Mouse (Mus musculus) liver, embryonic 12.5 days (tissue): ENCODE measurements around the gene L2hgdh. TPM values are rescaled to one million over a fixed set of nuclear protein-coding genes. Genes with fewer than 3 reads are reported as not detected.
A peak's percentile ranks its signal among the peaks of the same experiment; 100 is the strongest.

ENCODE experiments used
- ATAC-seq: fragments of 200-750 bp; cut with Nextera tagmentation; 2 replicates; pipeline ENCODE4 v1.8.0; 2017; ENCODE audit warnings: moderate number of reproducible peaks, mild to moderate bottlenecking, moderate library complexity
- H3K27ac ChIP-seq: fragments of 300-500 bp; sonication (generic); 2 replicates; pipeline ENCODE4 v1.5.1; 2016; ENCODE audit warnings: mild to moderate bottlenecking
- H3K27me3 ChIP-seq: fragments of 300-500 bp; sonication (generic); replicated peaks from 2 replicates; pipeline ENCODE4 v1.6.1; 2016; ENCODE audit warnings: mild to moderate bottlenecking, moderate library complexity
- H3K36me3 ChIP-seq: fragments of 300-500 bp; sonication (generic); 2 replicates; pipeline ENCODE4 v1.6.1; 2016; ENCODE audit warnings: mild to moderate bottlenecking, moderate library complexity
- H3K4me1 ChIP-seq: fragments of 300-500 bp; sonication (generic); 2 replicates; pipeline ENCODE4 v1.6.1; 2016
- H3K4me2 ChIP-seq: fragments of 300-500 bp; sonication (generic); 2 replicates; pipeline ENCODE4 v1.6.1; 2016; ENCODE audit warnings: mild to moderate bottlenecking, moderate library complexity
- H3K4me3 ChIP-seq: fragments of 300-500 bp; sonication (generic); 2 replicates; pipeline ENCODE4 v1.5.1; 2016; ENCODE audit warnings: mild to moderate bottlenecking, moderate library complexity
- H3K9ac ChIP-seq: fragments of 300-500 bp; sonication (generic); 2 replicates; pipeline ENCODE4 v1.6.1; 2016; ENCODE audit warnings: mild to moderate bottlenecking, moderate library complexity
- H3K9me3 ChIP-seq: fragments of 300-500 bp; sonication (generic); replicated peaks from 2 replicates; pipeline ENCODE4 v1.6.1; 2016; ENCODE audit warnings: mild to moderate bottlenecking, moderate library complexity
- WGBS: fragments of 180-500 bp; shearing (Covaris S2); methylation state at CpG from one replicate; pipeline ENCODE4 v1.1.7; 2016; ENCODE audit not compliant: insufficient replicate concordance; 5-methylcytosine and 5-hydroxymethylcytosine counted together
- polyA plus RNA-seq: library from polyadenylated mRNA; unstranded; fragments of >200 nt; fragmentation: Nextera tagmentation; extraction: Ambion mirVana; gene quantifications from 2 replicates; pipeline ENCODE4 v1.2.1, GENCODE M21; 2016

L2hgdh gene
- polyA plus RNA-seq, 1 experiment from 2014 or later = 20.6 TPM

DNA sequence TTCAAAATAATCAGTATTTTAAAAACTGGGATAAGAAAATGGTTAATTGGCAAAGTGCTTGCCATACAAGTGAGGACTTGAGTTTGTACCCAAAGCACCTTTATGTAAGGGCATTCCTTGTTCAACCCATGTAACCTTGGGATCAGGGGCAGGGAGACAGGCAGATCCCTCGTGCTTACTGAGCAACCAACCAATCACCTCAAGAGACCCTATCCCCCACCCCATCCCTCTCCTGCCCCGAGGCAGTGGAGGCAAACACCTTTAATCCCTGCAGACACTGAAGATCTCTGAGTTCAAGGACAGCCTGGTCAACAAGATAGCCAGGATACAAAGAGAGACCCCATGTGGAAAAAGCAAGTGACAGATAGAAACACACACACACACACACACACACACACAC is 1.3 kb downstream of the L2hgdh start:
- peak overlapping the region; percentile 83 for H3K9ac ChIP-seq
- peaks cover 18% of the 10 kb centered on the region for H3K9me3 ChIP-seq
- H3K36me3 ChIP-seq = peaks cover 39% of the 10 kb centered on the region
- no peak for ATAC-seq
- peaks cover 36% of the 10 kb centered on the region for H3K4me1 ChIP-seq
- peak overlapping the region; percentile 80 for H3K4me3 ChIP-seq
- WGBS = 56% methylated on average over 2 of the region's 2 CpGs
- no peak overlapping the region; the same call in 1 of the 2 replicates for H3K27ac ChIP-seq
- no peaks in the 10 kb centered on the region for H3K27me3 ChIP-seq
- peak overlapping the region; percentile 97 for H3K4me2 ChIP-seq

DNA sequence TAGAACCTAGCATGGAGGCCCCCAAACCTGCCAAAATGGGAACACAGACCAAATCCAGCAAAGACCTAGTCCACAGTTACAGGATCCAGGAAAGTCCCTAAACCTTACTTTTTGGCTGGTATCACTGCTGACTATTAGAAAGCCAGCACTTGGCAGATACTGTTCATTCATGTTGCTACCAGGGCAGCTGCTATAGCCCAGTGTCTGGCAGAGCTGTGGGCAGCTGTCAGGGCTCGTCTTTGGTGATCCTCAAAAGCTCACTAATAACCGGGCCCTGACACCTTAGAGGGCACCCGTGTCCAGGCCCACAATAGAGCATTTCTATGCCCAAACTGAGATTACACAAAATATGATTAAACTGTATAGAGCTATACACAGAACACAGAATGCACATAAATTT is 1.8 kb downstream of the L2hgdh start:
- 68% methylated on average over 3 of the region's 3 CpGs for WGBS
- Histone ChIP-seq H3K4me2 (no peak overlapping the region; the same call in 1 of the 2 replicates), H3K9ac (no peak overlapping the region; the same call in 1 of the 2 replicates), H3K9me3 (peaks cover 21% of the 10 kb centered on the region), H3K36me3 (peaks cover 44% of the 10 kb centered on the region), H3K4me1 (peaks cover 36% of the 10 kb centered on the region), H3K27me3 (no peaks in the 10 kb centered on the region), H3K4me3 (no peak overlapping the region), H3K27ac (no peak overlapping the region)
- no peak for ATAC-seq

DNA sequence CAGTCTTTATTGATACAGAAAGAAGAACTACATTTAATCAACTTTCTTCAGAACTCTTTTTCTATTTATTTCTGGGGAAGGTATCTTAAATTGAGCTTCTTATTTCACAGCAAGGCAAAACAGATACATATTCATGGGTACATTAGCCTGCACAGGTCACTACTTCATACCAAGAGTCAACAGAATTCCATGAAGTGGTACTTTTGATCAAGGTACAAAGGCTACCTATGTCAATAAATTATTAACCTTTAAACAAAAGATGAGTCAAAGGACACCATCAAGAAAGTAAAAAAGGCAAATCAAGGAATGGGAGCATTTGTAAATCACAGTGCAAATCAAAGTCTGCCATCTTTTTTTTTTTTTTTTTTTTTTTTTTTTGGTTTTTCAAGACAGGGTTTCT is 11.0 kb downstream of the L2hgdh start:
- Histone ChIP-seq H3K27ac (no peak overlapping the region), H3K9me3 (peaks cover 6% of the 10 kb centered on the region), H3K27me3 (no peaks in the 10 kb centered on the region), H3K36me3 (peaks cover 52% of the 10 kb centered on the region), H3K9ac (no peak overlapping the region), H3K4me2 (no peak overlapping the region), H3K4me3 (no peak overlapping the region), H3K4me1 (no peaks in the 10 kb centered on the region)
- ATAC-seq = no peak

DNA sequence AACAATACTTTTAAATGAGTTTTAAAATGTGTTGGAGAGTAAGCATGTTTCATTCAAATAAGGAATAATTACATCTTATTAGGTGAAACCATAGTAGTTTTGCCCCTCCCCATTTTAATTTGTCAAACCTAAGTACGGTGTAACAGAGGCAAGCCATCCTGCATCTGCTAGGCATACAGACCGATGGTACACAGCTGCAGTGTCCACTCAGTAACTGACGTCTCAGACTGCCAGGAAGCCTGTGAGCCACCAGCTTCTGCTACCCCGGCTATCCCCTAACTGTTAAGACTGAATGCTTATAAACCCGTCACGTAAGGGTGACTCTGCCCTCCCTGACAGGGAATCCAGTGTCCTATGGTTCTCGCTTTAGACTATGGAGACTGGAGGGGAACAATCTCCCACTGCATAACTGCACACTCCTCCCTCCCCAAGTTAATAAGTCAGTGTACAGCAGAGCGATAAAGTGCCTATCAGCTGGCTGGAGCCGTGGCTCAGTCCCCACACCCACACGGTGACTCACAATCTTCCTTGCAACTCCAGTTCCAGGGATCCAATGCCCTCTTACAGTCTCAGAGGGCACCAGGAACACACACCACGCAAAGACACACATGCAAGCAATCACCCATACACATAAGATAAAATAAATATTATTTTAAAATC is 19.7 kb downstream of the L2hgdh start:
- no peak overlapping the region for H3K4me3 ChIP-seq
- H3K4me2 ChIP-seq = no peak overlapping the region
- 65% methylated on average over 11 of the region's 11 CpGs for WGBS
- peak overlapping the region; percentile 45; the same call in 1 of the 2 replicates for H3K27ac ChIP-seq
- H3K9ac ChIP-seq = no peak overlapping the region
- peaks cover 7% of the 10 kb centered on the region for H3K4me1 ChIP-seq
- no peaks in the 10 kb centered on the region for H3K9me3 ChIP-seq
- H3K36me3 ChIP-seq = peaks cover 49% of the 10 kb centered on the region
- H3K27me3 ChIP-seq = no peaks in the 10 kb centered on the region
- peak; percentile 93 for ATAC-seq

DNA sequence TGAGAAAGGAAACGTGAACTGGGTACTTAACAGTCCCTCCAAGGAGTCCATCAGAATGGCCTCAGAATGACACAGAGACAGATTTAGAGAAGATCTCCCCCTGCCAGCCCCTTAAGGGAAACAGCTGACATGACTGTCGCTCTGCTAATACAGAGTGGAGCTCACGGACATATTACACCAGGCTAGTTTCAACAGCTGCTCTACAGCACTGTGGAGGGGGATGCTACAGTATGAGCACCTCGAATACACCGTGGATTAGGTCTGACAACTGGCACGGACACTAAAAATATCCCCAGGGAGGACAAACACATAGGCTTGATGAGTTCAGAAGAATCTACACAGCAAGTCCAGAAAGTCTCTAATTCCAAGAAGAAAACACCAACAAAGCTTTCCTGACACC is 26.3 kb downstream of the L2hgdh start:
- no peaks in the 10 kb centered on the region for H3K4me1 ChIP-seq
- no peak for ATAC-seq
- WGBS = 77% methylated on average over 6 of the region's 6 CpGs

DNA sequence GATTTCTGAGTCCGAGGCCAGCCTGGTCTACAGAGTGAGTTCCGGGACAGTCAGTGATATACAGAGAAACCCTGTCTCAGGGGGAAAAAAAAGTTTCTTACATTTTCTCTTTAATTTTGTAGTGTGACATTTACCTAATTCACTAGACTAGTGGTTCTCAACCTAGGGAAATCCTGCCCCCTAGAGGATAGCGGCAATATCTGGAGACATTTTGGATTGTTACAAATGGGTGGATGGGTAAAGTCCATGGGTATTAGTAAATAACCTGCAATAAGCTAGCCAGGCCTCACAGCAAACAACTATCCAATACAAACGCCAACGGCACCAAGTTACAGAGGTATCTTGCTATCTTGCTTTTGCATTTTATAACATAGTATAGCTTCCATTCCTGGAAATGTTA is 27.9 kb downstream of the L2hgdh start:
- no peaks in the 10 kb centered on the region for H3K27me3 ChIP-seq
- no peak overlapping the region for H3K4me3 ChIP-seq
- H3K27ac ChIP-seq = no peak overlapping the region
- WGBS = 66% methylated on average over 5 of the region's 5 CpGs
- no peak overlapping the region for H3K4me2 ChIP-seq
- H3K9ac ChIP-seq = no peak overlapping the region
- H3K4me1 ChIP-seq = no peaks in the 10 kb centered on the region
- no peak for ATAC-seq
- no peaks in the 10 kb centered on the region for H3K9me3 ChIP-seq
- H3K36me3 ChIP-seq = peaks cover 55% of the 10 kb centered on the region

More for the DNA sequence above, 26.3 kb downstream of the L2hgdh start:
- H3K4me3 ChIP-seq = no peak overlapping the region
- H3K4me2 ChIP-seq = no peak overlapping the region
- no peak overlapping the region for H3K27ac ChIP-seq
- no peaks in the 10 kb centered on the region for H3K27me3 ChIP-seq
- no peaks in the 10 kb centered on the region for H3K9me3 ChIP-seq
- H3K36me3 ChIP-seq = peaks cover 52% of the 10 kb centered on the region
- H3K9ac ChIP-seq = no peak overlapping the region

DNA sequence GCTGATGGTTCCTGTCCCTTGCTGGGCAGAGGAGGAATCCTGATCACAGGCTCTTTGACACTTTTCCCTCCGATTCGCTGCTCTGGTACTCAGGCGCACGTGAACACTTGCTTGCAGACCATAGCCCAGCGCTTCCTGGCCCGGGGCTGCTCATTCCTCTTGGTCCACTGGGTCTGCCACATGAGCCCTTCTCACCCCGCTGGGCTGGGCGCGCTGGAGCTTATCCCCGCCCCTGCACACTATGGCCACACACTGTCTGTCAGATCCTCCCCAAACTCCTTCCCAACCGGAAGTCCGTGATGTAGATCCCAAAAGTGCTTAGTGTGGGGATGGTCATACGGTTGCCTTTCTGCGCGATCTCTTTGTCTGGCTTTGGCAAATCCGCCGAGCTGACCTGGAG is 31.2 kb downstream of the L2hgdh start:
- Histone ChIP-seq H3K9me3 (no peaks in the 10 kb centered on the region), H3K36me3 (peaks cover 39% of the 10 kb centered on the region), H3K27ac (no peak overlapping the region), H3K4me3 (no peak overlapping the region), H3K9ac (no peak overlapping the region), H3K4me1 (no peaks in the 10 kb centered on the region), H3K4me2 (no peak overlapping the region), H3K27me3 (no peaks in the 10 kb centered on the region)
- ATAC-seq = no peak
- 88% methylated on average over 17 of the region's 17 CpGs for WGBS

DNA sequence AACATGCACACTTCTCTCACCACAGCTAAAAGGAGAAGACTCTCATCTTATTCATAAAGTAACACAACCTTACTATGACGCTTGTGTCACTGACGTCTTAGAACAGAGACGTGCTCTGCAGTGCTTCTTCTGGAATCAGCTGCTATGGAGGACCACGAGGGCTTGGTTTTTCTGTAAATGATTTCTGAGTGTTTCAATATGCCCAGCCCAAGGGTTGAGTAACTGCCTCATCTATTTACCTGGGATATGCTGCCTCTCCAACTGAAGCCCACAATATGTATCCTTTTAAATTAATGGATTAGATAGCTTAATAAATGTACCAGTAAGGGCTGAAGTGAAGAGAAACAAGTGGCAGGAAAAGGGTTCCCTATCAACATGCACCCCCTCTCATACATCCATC is 34.0 kb downstream of the L2hgdh start:
- Histone ChIP-seq H3K4me3 (no peak overlapping the region), H3K4me1 (no peaks in the 10 kb centered on the region), H3K4me2 (no peak overlapping the region), H3K27ac (no peak overlapping the region), H3K9ac (no peak overlapping the region), H3K9me3 (no peaks in the 10 kb centered on the region), H3K36me3 (peaks cover 31% of the 10 kb centered on the region), H3K27me3 (no peaks in the 10 kb centered on the region)
- 82% methylated on average over 4 of the region's 4 CpGs for WGBS
- ATAC-seq = no peak

DNA sequence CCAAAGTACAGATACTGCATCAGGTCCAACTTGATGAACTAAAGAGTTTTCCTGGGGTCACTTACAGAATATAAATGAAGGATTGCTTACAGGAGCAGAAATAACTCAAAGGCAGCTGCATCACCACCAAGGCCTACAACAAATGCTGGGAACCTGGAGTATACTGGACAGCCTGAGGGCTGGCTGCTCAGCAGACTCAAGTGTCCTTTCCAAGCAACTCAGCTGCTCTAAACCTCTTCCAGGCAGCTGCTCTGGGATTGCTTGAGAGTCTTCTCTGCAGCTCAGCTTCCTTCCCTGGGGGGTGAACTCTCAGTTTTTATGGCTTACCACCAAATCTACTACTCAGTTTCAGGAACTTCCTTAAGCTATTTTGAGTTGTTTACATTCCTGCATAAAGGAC is 35.6 kb downstream of the L2hgdh start:
- peaks cover 25% of the 10 kb centered on the region for H3K36me3 ChIP-seq
- H3K27me3 ChIP-seq = no peaks in the 10 kb centered on the region
- ATAC-seq = no peak
- H3K4me1 ChIP-seq = no peaks in the 10 kb centered on the region
- no peaks in the 10 kb centered on the region for H3K9me3 ChIP-seq
- no peak overlapping the region for H3K4me2 ChIP-seq
- no peak overlapping the region for H3K27ac ChIP-seq
- no peak overlapping the region for H3K4me3 ChIP-seq
- H3K9ac ChIP-seq = no peak overlapping the region

DNA sequence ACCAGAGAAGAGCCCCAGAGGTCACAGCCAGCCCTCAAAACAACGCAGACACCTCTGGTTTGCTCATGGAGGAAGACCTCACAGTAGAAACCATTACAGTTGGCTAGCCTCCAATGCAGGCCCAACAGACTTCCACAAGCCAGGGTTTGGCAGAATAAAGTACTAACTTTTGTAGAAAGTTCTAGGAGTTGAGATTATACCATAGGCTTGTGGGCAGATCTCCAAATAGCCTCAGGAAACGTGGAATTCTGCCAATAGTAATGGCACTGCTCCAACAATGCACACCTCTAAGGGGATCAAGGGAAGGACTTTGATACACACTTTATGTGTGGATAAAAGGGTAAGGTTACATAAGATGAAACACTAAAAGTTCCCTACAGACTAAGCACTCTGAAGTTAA is 36.3 kb downstream of the L2hgdh start:
- Histone ChIP-seq H3K4me1 (peaks cover 7% of the 10 kb centered on the region), H3K9me3 (no peaks in the 10 kb centered on the region), H3K36me3 (peaks cover 20% of the 10 kb centered on the region), H3K4me2 (no peak overlapping the region), H3K4me3 (no peak overlapping the region), H3K27me3 (no peaks in the 10 kb centered on the region), H3K27ac (no peak overlapping the region), H3K9ac (no peak overlapping the region)
- WGBS = 76% methylated on average over 2 of the region's 2 CpGs
- ATAC-seq = no peak

DNA sequence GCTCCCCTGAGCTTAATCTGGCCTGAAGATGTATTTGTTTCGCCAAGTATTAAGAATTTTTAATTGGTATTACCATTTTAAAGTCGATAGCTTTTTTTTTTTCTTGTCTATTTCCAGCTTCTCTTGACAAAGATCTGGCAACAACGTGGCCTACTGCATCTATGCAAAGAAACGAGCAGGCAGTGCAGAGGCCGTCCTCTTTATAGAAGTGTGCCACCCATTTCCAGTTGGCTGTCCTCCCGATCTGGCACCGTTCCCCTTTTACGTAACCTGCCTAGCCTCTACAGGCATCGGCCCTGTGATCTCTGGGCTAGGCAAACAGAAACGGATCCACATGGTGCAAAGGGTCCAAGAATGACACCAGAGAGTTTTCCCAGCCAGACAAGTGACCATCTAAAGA is 41.1 kb downstream of the L2hgdh start:
- no peak for ATAC-seq
- Histone ChIP-seq H3K27ac (peak overlapping the region; percentile 48; the same call in 1 of the 2 replicates), H3K9ac (peak overlapping the region; percentile 56)

DNA sequence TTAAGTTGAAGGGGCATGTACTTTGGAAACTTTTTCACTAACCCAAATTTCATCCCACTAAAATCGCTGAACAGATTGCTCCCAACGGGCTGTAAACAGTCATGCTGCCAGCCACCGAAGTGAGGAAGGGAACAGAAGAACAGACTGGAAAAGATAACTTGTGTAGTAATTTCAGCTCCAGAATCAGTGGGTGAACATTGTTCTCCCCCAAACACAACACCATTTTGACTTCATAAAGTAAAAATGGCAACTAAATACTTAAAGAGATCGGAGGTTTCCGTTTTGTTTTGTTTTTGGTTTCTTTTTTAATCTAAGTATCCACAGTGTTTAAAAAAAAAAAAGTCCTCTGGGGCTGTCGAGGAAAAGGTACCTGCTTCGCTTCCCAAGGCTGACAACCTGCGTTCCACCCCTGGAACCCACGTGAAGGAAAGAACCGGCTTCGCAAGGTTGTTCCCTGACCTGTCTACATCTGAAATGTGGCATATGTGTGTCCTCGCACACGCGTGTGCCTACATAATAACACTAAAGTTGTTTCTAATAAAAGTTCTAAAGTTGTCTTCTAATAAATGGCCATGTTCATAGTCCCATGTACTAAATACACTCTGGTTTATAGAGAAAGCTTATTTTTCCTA is 41.8 kb downstream of the L2hgdh start:
- Histone ChIP-seq H3K36me3 (no peaks in the 10 kb centered on the region), H3K9ac (peak overlapping the region; percentile 56; the same call in 1 of the 2 replicates), H3K4me1 (peaks cover 25% of the 10 kb centered on the region), H3K4me2 (peak overlapping the region; percentile 76), H3K27me3 (no peaks in the 10 kb centered on the region), H3K4me3 (peak overlapping the region; percentile 91), H3K9me3 (no peaks in the 10 kb centered on the region), H3K27ac (0 out of 2 replicates have a peak overlapping the region, but pooled peaks have one; percentile 40)
- WGBS = 50% methylated on average over 14 of the region's 14 CpGs
- no peak for ATAC-seq

More for the DNA sequence above, 41.1 kb downstream of the L2hgdh start:
- WGBS = 39% methylated on average over 10 of the region's 10 CpGs
- peaks cover 25% of the 10 kb centered on the region for H3K4me1 ChIP-seq
- H3K4me2 ChIP-seq = peak overlapping the region; percentile 76
- H3K4me3 ChIP-seq = peak overlapping the region; percentile 3; the same call in 1 of the 2 replicates
- H3K27me3 ChIP-seq = no peaks in the 10 kb centered on the region
- no peaks in the 10 kb centered on the region for H3K9me3 ChIP-seq
- no peaks in the 10 kb centered on the region for H3K36me3 ChIP-seq
